Mouse (Mus musculus): ENCODE data around the gene Zdhhc5. TPM values are rescaled to one million over a fixed set of nuclear protein-coding genes. Genes with fewer than 3 reads are reported as not detected.

Zdhhc5 gene
- polyA plus RNA-seq, 1 experiment, result 59.6 TPM

DNA sequence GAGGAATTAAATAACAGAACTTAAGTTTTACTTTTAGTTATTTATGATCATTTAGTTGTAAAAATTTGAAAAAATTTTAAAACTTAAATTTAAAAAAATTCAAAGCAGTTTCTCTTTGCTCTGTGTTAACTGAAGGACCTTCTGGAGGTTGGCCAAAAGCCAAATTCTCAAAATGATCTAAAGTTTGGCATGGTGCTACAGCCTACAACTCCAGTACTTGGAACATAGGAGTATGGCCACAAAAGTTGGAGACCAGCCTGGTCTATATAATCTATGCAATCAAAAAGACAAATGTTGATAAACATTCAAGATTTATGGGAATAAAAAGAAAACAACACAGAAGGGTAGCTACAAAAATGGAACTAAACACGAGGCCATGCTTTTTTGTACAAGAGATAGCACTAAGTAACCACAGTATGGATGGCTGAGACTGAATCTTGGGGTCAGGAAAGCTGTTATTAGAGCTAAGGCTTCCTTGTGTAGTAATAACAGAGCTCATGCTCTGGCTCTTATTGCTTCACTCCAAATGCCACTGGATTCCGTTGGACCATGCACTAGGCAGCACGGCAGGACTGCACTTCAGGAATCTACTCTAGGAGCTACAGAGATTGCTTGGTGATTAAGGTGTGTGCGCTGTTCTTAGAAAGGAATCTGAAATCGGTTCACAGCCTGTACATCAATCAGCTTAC, 19.8 kb downstream of the Zdhhc5 start:
- TF ChIP-seq CTCF (conservative IDR thresholded peaks at IDR 0.05; ENCODE audit: insufficient read depth, insufficient read length, low read depth, low read length) (no peak), POLR2A (IDR thresholded peaks at IDR 0.05; ENCODE audit: low read depth, low read length) (no peak)
- WGBS, result 78% methylated on average over 5 of the region's 5 CpGs

GRCm38 (mm10) chr2:84690050-84690449, 24.9 kb downstream of the Zdhhc5 start:
- 88% methylated on average over 12 of the region's 12 CpGs for WGBS
- Histone ChIP-seq H3K4me3 (ENCODE audit: insufficient read depth, low read depth, low read length) (no peak overlapping the region), H3K4me1 (ENCODE audit: control insufficient read depth, insufficient read depth, low read length) (no peaks in the 10 kb centered on the region), H3K27me3 (replicated peaks; ENCODE audit: control insufficient read depth, insufficient read depth, low read length) (no peaks in the 10 kb centered on the region), H3K27ac (ENCODE audit: insufficient read depth, low read depth, low read length) (no peak overlapping the region), H3K36me3 (ENCODE audit: control insufficient read depth, insufficient read depth, low read length) (peaks cover 14% of the 10 kb centered on the region)
- TF ChIP-seq POLR2A (IDR thresholded peaks at IDR 0.05; ENCODE audit: low read depth, low read length) (no peak), CTCF (conservative IDR thresholded peaks at IDR 0.05; ENCODE audit: insufficient read depth, insufficient read length, low read depth, low read length) (no peak)
- DNase-seq, result no peak

More for the DNA sequence above, 19.8 kb downstream of the Zdhhc5 start:
- H3K27ac ChIP-seq (ENCODE audit: insufficient read depth, low read depth, low read length), result no peak overlapping the region
- no peaks in the 10 kb centered on the region for H3K27me3 ChIP-seq (replicated peaks; ENCODE audit: control insufficient read depth, insufficient read depth, low read length)
- H3K36me3 ChIP-seq (ENCODE audit: control insufficient read depth, insufficient read depth, low read length), result peaks cover 6% of the 10 kb centered on the region
- DNase-seq, result no peak
- no peaks in the 10 kb centered on the region for H3K4me1 ChIP-seq (ENCODE audit: control insufficient read depth, insufficient read depth, low read length)
- H3K4me3 ChIP-seq (ENCODE audit: insufficient read depth, low read depth, low read length), result no peak overlapping the region

DNA sequence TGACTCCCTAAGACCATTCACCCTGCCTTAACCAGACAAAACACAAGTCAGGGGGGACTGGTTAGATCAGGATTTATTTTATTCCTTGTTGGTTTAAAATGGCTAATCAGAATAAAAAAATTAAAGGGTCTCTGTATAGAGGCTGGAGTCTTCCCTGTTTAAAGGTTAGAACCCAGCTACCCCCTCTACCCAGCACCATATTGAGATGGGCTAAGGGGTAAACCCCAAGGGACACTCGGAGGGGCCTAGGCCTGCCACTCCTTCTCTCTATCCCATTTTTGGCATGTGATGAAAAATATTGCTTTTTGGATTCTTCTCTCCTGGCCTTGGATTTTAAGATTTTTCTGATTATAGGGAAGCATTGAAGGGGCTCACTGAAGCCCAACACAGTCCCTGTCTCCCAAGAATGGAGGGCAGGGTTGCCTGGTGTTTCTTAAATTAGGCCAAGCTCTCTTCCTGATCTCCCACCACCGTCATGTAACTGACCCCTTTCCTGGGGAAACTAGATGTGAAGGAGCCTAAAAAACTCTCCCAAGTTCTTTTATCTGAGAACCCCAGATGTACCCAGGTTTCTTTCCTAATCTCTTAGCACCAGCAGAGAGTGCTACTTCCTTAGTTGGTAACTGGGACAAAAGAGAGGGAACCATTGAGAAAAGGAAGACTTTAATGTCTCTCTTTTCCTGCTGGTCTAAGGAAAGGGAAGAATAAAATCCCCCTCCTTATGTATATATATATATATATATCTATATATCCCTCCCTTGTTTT, 26.7 kb downstream of the Zdhhc5 start:
- Histone ChIP-seq H3K27me3 (replicated peaks; ENCODE audit: control insufficient read depth, insufficient read depth, low read length) (no peaks in the 10 kb centered on the region), H3K4me1 (ENCODE audit: control insufficient read depth, insufficient read depth, low read length) (no peaks in the 10 kb centered on the region), H3K27ac (ENCODE audit: insufficient read depth, low read depth, low read length) (no peak overlapping the region), H3K4me3 (ENCODE audit: insufficient read depth, low read depth, low read length) (no peak overlapping the region), H3K36me3 (ENCODE audit: control insufficient read depth, insufficient read depth, low read length) (peaks cover 14% of the 10 kb centered on the region)
- 72% methylated on average over 2 of the region's 2 CpGs for WGBS
- DNase-seq, result no peak
- TF ChIP-seq POLR2A (IDR thresholded peaks at IDR 0.05; ENCODE audit: low read depth, low read length), result no peak
- TF ChIP-seq CTCF (conservative IDR thresholded peaks at IDR 0.05; ENCODE audit: insufficient read depth, insufficient read length, low read depth, low read length), result no peak

DNA sequence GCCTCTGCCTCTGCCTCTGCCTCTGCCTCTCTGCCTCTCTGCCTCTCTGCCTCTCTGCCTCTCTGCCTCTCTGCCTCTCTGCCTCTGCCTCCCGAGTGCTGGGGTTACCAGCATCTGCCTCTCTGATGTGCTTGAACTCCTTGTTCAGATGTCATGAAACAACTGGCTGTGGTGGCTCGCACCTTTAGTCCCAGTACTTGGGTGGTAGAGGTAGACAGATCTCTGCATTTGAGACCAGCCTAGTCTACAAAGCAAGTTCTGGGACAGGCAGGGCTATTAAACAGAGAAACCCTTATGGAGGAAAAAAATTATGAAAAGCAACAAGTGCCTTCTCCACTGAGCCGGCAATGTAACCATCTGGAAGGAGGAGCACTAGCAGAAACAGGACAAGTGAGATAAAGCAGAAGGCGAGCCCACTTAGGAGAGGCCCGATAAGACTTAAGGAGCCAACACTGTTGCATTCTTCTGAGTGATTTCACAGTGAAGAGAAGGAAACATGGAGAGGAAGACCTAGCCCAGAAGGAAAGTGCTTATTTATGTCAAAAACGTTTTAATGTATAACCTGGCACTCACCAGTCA, 32.3 kb downstream of the Zdhhc5 start:
- TF ChIP-seq CTCF (conservative IDR thresholded peaks at IDR 0.05; ENCODE audit: insufficient read depth, insufficient read length, low read depth, low read length), result no peak
- no peak for TF ChIP-seq POLR2A (IDR thresholded peaks at IDR 0.05; ENCODE audit: low read depth, low read length)
- 74% methylated on average over 6 of the region's 6 CpGs for WGBS
- Histone ChIP-seq H3K36me3 (ENCODE audit: control insufficient read depth, insufficient read depth, low read length) (peaks cover 4% of the 10 kb centered on the region), H3K27ac (ENCODE audit: insufficient read depth, low read depth, low read length) (no peak overlapping the region), H3K4me1 (ENCODE audit: control insufficient read depth, insufficient read depth, low read length) (no peaks in the 10 kb centered on the region; the same call in 1 of the 2 replicates), H3K4me3 (ENCODE audit: insufficient read depth, low read depth, low read length) (no peak overlapping the region), H3K27me3 (replicated peaks; ENCODE audit: control insufficient read depth, insufficient read depth, low read length) (no peaks in the 10 kb centered on the region)
- DNase-seq, result no peak

DNA sequence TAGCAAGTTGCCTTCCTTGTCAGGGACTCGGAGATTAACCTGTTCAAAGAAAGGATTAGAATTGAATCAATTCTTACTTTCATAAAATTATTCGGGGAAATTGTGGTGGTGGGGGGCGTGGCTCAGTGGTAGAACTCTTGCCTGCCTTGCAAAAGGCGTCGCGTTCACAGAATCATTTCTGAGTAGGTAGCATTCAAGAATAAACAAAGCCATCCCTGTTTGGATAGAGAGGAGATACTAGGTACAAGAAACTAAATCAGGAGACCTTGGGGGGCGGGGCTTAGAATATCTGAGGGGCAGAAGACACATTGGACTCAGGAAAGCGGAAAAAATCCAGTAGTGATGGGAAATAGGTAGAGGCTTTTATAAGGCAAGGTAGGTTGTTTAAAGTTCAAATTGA, 36.0 kb downstream of the Zdhhc5 start, which contains the start of gene Tmx2:
Tmx2 (minus strand) TSS at position 125 of the 400 bp plus-strand sequence.
- TF ChIP-seq POLR2A (IDR thresholded peaks at IDR 0.05; ENCODE audit: low read depth, low read length) (no peak), CTCF (conservative IDR thresholded peaks at IDR 0.05; ENCODE audit: insufficient read depth, insufficient read length, low read depth, low read length) (no peak)
- H3K27ac ChIP-seq (ENCODE audit: insufficient read depth, low read depth, low read length), result no peak within 1 kb of the TSS
- H3K4me3 ChIP-seq (ENCODE audit: insufficient read depth, low read depth, low read length), result peak within 1 kb of the TSS; percentile 96
- no peaks in the 10 kb centered on the region; the same call in 1 of the 2 replicates for H3K36me3 ChIP-seq (ENCODE audit: control insufficient read depth, insufficient read depth, low read length)
- DNase-seq, result no peak
- WGBS, result 11% methylated on average over 8 of the region's 8 CpGs
- no peaks in the 10 kb centered on the region; the same call in 1 of the 2 replicates for H3K4me1 ChIP-seq (ENCODE audit: control insufficient read depth, insufficient read depth, low read length)
- no peaks in the 10 kb centered on the region for H3K27me3 ChIP-seq (replicated peaks; ENCODE audit: control insufficient read depth, insufficient read depth, low read length)

GRCm38 (mm10) chr2:84677968-84678880, 36.8 kb downstream of the Zdhhc5 start, which contains the start of the genes Gm28635 and Med19:
Gm28635 (minus strand) TSS chr2:84678041.
Med19 (plus strand) TSS chr2:84678402.
- H3K27me3 ChIP-seq (replicated peaks; ENCODE audit: control insufficient read depth, insufficient read depth, low read length), result no peaks in the 10 kb centered on the region
- under 1% methylated on average over 44 of the region's 44 CpGs for WGBS
- peak; percentile 45 for TF ChIP-seq POLR2A (IDR thresholded peaks at IDR 0.05; ENCODE audit: low read depth, low read length)
- TF ChIP-seq CTCF (conservative IDR thresholded peaks at IDR 0.05; ENCODE audit: insufficient read depth, insufficient read length, low read depth, low read length), result no peak
- no peaks in the 10 kb centered on the region; the same call in 1 of the 2 replicates for H3K4me1 ChIP-seq (ENCODE audit: control insufficient read depth, insufficient read depth, low read length)
- peak; percentile 100 for DNase-seq
- peak within 1 kb of the TSS; percentile 64 for H3K27ac ChIP-seq (ENCODE audit: insufficient read depth, low read depth, low read length)
- H3K36me3 ChIP-seq (ENCODE audit: control insufficient read depth, insufficient read depth, low read length), result no peaks in the 10 kb centered on the region; the same call in 1 of the 2 replicates
- H3K4me3 ChIP-seq (ENCODE audit: insufficient read depth, low read depth, low read length), result peak within 1 kb of the TSS; percentile 96
